Mouse (Mus musculus) adrenal gland (tissue): ENCODE measurements around the gene Fpr-rs7.

Source experiments
- intact Hi-C: fragments of 180-260 bp; cut with DNase I; formaldehyde crosslinking; loops from one replicate; pipeline ENCODE4 v1.15.1; 2025
- long read RNA-seq, 2 experiments: library from polyadenylated mRNA; unstranded; transcript quantifications; one replicate each; pipeline ENCODE4 v2.0.0; 2020; ENCODE audit warnings: borderline replicate concordance in 1 of 2; ENCODE audit not compliant: insufficient replicate concordance in 1 of 2

Fpr-rs7 gene
- long read RNA-seq, experiment 1 = 0 reads
- long read RNA-seq, experiment 2 = 0 reads

GRCm38 (mm10) chr17:20114126-20114525, at the start of gene Fpr-rs7:
Gene Fpr-rs7 (minus strand): TSS chr17:20114226.
- intact Hi-C loops = no loop called here

GRCm38 (mm10) chr17:20074090-20074489, 39.9 kb downstream of the Fpr-rs7 start:
- intact Hi-C loops = no loop called here

GRCm38 (mm10) chr17:20071656-20072396, 42.2 kb downstream of the Fpr-rs7 start:
- intact Hi-C loops = no loop called here
